Comparison of ENCODE assay signal across 16 mouse cellular contexts in the genomic region with DNA sequence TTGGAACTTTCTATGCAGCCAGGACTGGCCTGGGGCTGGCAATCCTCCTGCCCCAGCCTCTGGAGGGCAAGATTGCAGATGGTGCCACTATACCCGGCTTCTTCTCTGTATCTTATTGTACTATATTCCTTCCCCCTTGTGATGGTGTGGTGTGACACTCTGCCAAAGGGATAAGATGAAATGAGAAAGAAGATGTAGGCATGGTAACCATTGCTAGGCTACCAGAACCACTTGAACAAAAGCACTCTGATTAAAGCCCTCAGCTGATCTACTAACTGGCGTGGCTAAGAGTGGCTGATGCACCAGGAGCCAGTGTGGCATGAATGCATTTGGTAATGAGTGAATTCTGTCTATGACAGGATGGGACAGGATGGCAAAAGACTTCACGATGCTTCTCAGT. TPM values are rescaled to one million over a fixed set of nuclear protein-coding genes. Genes with fewer than 3 reads are reported as not detected.
A peak's percentile ranks its signal among the peaks of the same experiment; 100 is the strongest.
DNase-seq lines count a peak whose midpoint lies in the region; ATAC-seq lines count a peak whose summit lies in the region.
"Had no signal": no experiment of that assay in that cellular context is flagged by ENCODE, and none has a peak within 500 bp of the region (broad histone marks: within the 10 kb centered on the region; RNA-seq: fewer than 3 reads in every experiment).

Igbp1b (minus strand) TSS at position 29 of the 400 bp plus-strand sequence.

- H3K36me3 ChIP-seq in hindbrain, embryonic 11.5 days (ENCODE audit: control insufficient read depth, insufficient read depth, low read length) = no peaks in the 10 kb centered on the region
- H3K36me3 ChIP-seq in hindbrain, embryonic 10.5 days = no peaks in the 10 kb centered on the region
- no peaks in the 10 kb centered on the region for H3K36me3 ChIP-seq in forebrain, embryonic 15.5 days
- no peaks in the 10 kb centered on the region for H3K36me3 ChIP-seq in heart, embryonic 11.5 days (ENCODE audit: control insufficient read depth, insufficient read depth, low read length)
- no peaks in the 10 kb centered on the region for H3K36me3 ChIP-seq in liver, embryonic 12.5 days
- H3K36me3 ChIP-seq: liver, embryonic 13.5 days; neural tube, embryonic 12.5 days had no signal

- H3K9me3 ChIP-seq in hindbrain, embryonic 11.5 days (ENCODE audit: control insufficient read depth, low read length) = no peaks in the 10 kb centered on the region
- H3K9me3 ChIP-seq in hindbrain, embryonic 10.5 days = no peaks in the 10 kb centered on the region
- H3K9me3 ChIP-seq in forebrain, embryonic 15.5 days = no peaks in the 10 kb centered on the region
- no peaks in the 10 kb centered on the region for H3K9me3 ChIP-seq in heart, embryonic 11.5 days (replicated peaks; ENCODE audit: control insufficient read depth, low read length)
- H3K9me3 ChIP-seq in liver, embryonic 12.5 days (replicated peaks) = no peaks in the 10 kb centered on the region
- H3K9me3 ChIP-seq: liver, embryonic 13.5 days; neural tube, embryonic 12.5 days had no signal

- no peak within 1 kb of the TSS for H3K4me2 ChIP-seq in hindbrain, embryonic 11.5 days (replicated peaks; ENCODE audit: low read depth, low read length)
- H3K4me2 ChIP-seq in forebrain, embryonic 15.5 days (replicated peaks) = no peak within 1 kb of the TSS
- no peak within 1 kb of the TSS for H3K4me2 ChIP-seq in heart, embryonic 11.5 days
- no peak within 1 kb of the TSS for H3K4me2 ChIP-seq in liver, embryonic 12.5 days
- H3K4me2 ChIP-seq: liver, embryonic 13.5 days; neural tube, embryonic 12.5 days had no signal

- H3K27ac ChIP-seq in hindbrain, embryonic 11.5 days (ENCODE audit: low read depth, low read length) = no peak within 1 kb of the TSS
- no peak within 1 kb of the TSS for H3K27ac ChIP-seq in hindbrain, embryonic 10.5 days
- no peak within 1 kb of the TSS for H3K27ac ChIP-seq in forebrain, embryonic 15.5 days (replicated peaks)
- no peak within 1 kb of the TSS for H3K27ac ChIP-seq in heart, embryonic 11.5 days (ENCODE audit: low read depth, low read length)
- H3K27ac ChIP-seq in liver, embryonic 12.5 days = no peak within 1 kb of the TSS
- H3K27ac ChIP-seq: liver, embryonic 13.5 days; neural tube, embryonic 12.5 days had no signal

- 76% methylated on average over 3 of the region's 3 CpGs for WGBS in hindbrain, embryonic 11.5 days
- WGBS in hindbrain, embryonic 10.5 days = 79% methylated on average over 3 of the region's 3 CpGs
- WGBS in forebrain, embryonic 15.5 days = 47% methylated on average over 3 of the region's 3 CpGs
- 74% methylated on average over 3 of the region's 3 CpGs for WGBS in heart, embryonic 11.5 days (ENCODE audit: insufficient replicate concordance)
- 70% methylated on average over 3 of the region's 3 CpGs for WGBS in liver, embryonic 12.5 days (ENCODE audit: insufficient replicate concordance)

- peak; percentile 30; the same call in 1 of the 2 replicates for ATAC-seq in hindbrain, embryonic 11.5 days (ENCODE audit: low FRiP score)
- peak; percentile 81 for ATAC-seq in forebrain, embryonic 15.5 days (replicated peaks)
- no peak for ATAC-seq in heart, embryonic 11.5 days (replicated peaks; ENCODE audit: insufficient number of reproducible peaks, low FRiP score, low TSS enrichment)
- no peak for ATAC-seq in liver, embryonic 12.5 days
- ATAC-seq: intestine, postnatal 0 days; lung, postnatal 0 days had no signal

- H3K9ac ChIP-seq in hindbrain, embryonic 11.5 days (ENCODE audit: low read depth, low read length) = no peak within 1 kb of the TSS
- no peak within 1 kb of the TSS for H3K9ac ChIP-seq in forebrain, embryonic 15.5 days (replicated peaks)
- no peak within 1 kb of the TSS for H3K9ac ChIP-seq in heart, embryonic 11.5 days (ENCODE audit: low read depth, low read length)
- no peak within 1 kb of the TSS for H3K9ac ChIP-seq in liver, embryonic 12.5 days
- H3K9ac ChIP-seq: liver, embryonic 13.5 days; neural tube, embryonic 12.5 days had no signal

- DNase-seq in hindbrain, embryonic 11.5 days (ENCODE audit: low spot score) = no peak
- no peak for DNase-seq in hindbrain, embryonic 10.5 days (ENCODE audit: low spot score)
- DNase-seq in R1 (ENCODE audit: low read depth, low spot score) = peak; percentile 42
- DNase-seq in layer of hippocampus, adult 9-11 months = peak; percentile 44
- DNase-seq in cerebellum, postnatal 25 days = no peak
- DNase-seq: adrenal gland, adult 8-10 months; heart, postnatal 10 days; kidney, postnatal 25 days; liver, embryonic 13.5 days had no signal

- no peak within 1 kb of the TSS for H3K4me3 ChIP-seq in hindbrain, embryonic 11.5 days (ENCODE audit: low read depth, low read length)
- no peak within 1 kb of the TSS for H3K4me3 ChIP-seq in hindbrain, embryonic 10.5 days
- no peak within 1 kb of the TSS for H3K4me3 ChIP-seq in forebrain, embryonic 15.5 days
- H3K4me3 ChIP-seq in heart, embryonic 11.5 days (ENCODE audit: low read depth, low read length) = no peak within 1 kb of the TSS
- H3K4me3 ChIP-seq in liver, embryonic 12.5 days = no peak within 1 kb of the TSS
- H3K4me3 ChIP-seq: liver, embryonic 13.5 days; neural tube, embryonic 12.5 days had no signal

- no peaks in the 10 kb centered on the region for H3K27me3 ChIP-seq in hindbrain, embryonic 11.5 days (ENCODE audit: control insufficient read depth, insufficient read depth, low read length)
- H3K27me3 ChIP-seq in hindbrain, embryonic 10.5 days (ENCODE audit: insufficient read depth, poor library complexity, severe bottlenecking) = no peaks in the 10 kb centered on the region
- H3K27me3 ChIP-seq in forebrain, embryonic 15.5 days = no peaks in the 10 kb centered on the region
- H3K27me3 ChIP-seq in heart, embryonic 11.5 days (ENCODE audit: control insufficient read depth, insufficient read depth, low read length) = no peaks in the 10 kb centered on the region
- no peaks in the 10 kb centered on the region for H3K27me3 ChIP-seq in liver, embryonic 12.5 days (replicated peaks)
- H3K27me3 ChIP-seq: liver, embryonic 13.5 days; neural tube, embryonic 12.5 days had no signal

- no peaks in the 10 kb centered on the region for H3K4me1 ChIP-seq in hindbrain, embryonic 11.5 days (replicated peaks; ENCODE audit: control insufficient read depth, insufficient read depth, low read length)
- no peaks in the 10 kb centered on the region for H3K4me1 ChIP-seq in hindbrain, embryonic 10.5 days (replicated peaks)
- H3K4me1 ChIP-seq in forebrain, embryonic 15.5 days = peaks cover 3% of the 10 kb centered on the region; the same call in 1 of the 2 replicates
- H3K4me1 ChIP-seq in heart, embryonic 11.5 days (ENCODE audit: control insufficient read depth, insufficient read depth, low read length) = no peaks in the 10 kb centered on the region
- H3K4me1 ChIP-seq in liver, embryonic 12.5 days = no peaks in the 10 kb centered on the region
- H3K4me1 ChIP-seq: liver, embryonic 13.5 days; neural tube, embryonic 12.5 days had no signal

RNA-seq across cellular contexts. Expression of gene Igbp1b, which starts in this region (rescaled TPM):
- not detected in 2 replicates for polyA plus RNA-seq in hindbrain, embryonic 11.5 days (2014; fragmentation: Nextera tagmentation; extraction: Ambion mirVana)
- polyA plus RNA-seq in hindbrain, embryonic 10.5 days (2016; fragmentation: Nextera tagmentation; extraction: Ambion mirVana) = not detected in 2 replicates
- 0.11 and 0.57 TPM in 2 replicates for polyA plus RNA-seq in forebrain, embryonic 15.5 days (2015; fragmentation: Nextera tagmentation; extraction: Ambion mirVana)
- not detected in 2 replicates for polyA plus RNA-seq in heart, embryonic 11.5 days (2014; fragmentation: Nextera tagmentation; extraction: Ambion mirVana)
- not detected in 2 replicates for polyA plus RNA-seq in liver, embryonic 12.5 days (2016; fragmentation: Nextera tagmentation; extraction: Ambion mirVana)
- polyA plus RNA-seq: intestine, postnatal 0 days; liver, embryonic 13.5 days; lung, postnatal 0 days; neural tube, embryonic 12.5 days; spleen, adult 2 months had no signal

Comparison
In these comparisons a context has a peak if more than half of its experiments do, and no peak if none do; other contexts are left out.
1. Peak in ATAC-seq in hindbrain, embryonic 11.5 days; RNA of the gene not detected or under 1 TPM.
2. Peak in ATAC-seq in forebrain, embryonic 15.5 days; RNA of the gene not detected or under 1 TPM.
3. DNase-seq: peak in R1 (single experiment) and layer of hippocampus, adult 9-11 months (single experiment); none in hindbrain, embryonic 11.5 days (single experiment), hindbrain, embryonic 10.5 days (single experiment) and cerebellum, postnatal 25 days (0 of 2).